In the genomic region with DNA sequence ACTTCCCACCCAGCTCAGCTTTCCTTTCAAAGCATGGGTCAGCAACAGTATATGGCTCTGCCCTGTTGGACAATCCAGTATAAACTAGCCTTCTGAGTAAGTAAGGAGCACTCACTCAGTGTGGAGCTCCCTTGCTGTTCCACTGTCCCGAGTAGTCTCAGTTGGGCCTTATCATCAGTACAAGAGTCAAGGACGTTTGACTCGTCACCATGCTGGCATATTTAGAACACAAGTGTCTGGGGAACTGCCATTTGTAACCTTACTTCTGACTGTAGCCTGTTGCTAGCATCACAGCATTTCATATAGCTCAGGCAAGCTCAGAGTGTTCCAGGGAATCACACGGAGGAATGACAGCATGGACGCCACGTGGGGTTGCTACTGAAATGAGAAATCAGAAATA, we compare ENCODE assay signal across 10 mouse cellular contexts. TPM values are rescaled to one million over a fixed set of nuclear protein-coding genes. Genes with fewer than 3 reads are reported as not detected.
DNase-seq lines count a peak whose midpoint lies in the region; ATAC-seq and TF ChIP-seq lines count a peak whose summit lies in the region.
"Had no signal": no experiment of that assay in that cellular context is flagged by ENCODE, and none has a peak within 500 bp of the region (broad histone marks: within the 10 kb centered on the region; RNA-seq: fewer than 3 reads in every experiment).

No protein-coding gene starts in this region.

- peaks cover 48% of the 10 kb centered on the region for H3K4me1 ChIP-seq in forebrain, embryonic 13.5 days
- H3K4me1 ChIP-seq in forebrain, embryonic 10.5 days, result peaks cover 39% of the 10 kb centered on the region
- 0 out of 2 replicates have a peak, but pooled peaks cover 7% of the 10 kb centered on the region for H3K4me1 ChIP-seq in stomach, embryonic 14.5 days (ENCODE audit: control insufficient read depth, insufficient read depth, low read length)
- no peaks in the 10 kb centered on the region; the same call in 1 of the 2 replicates for H3K4me1 ChIP-seq in stomach, postnatal 0 days (replicated peaks; ENCODE audit: control insufficient read depth, insufficient read depth)
- peaks cover 22% of the 10 kb centered on the region for H3K4me1 ChIP-seq in midbrain, embryonic 12.5 days

- H3K36me3 ChIP-seq in forebrain, embryonic 13.5 days (ENCODE audit: poor library complexity, severe bottlenecking), result peaks cover 27% of the 10 kb centered on the region
- peaks cover 42% of the 10 kb centered on the region for H3K36me3 ChIP-seq in forebrain, embryonic 10.5 days (replicated peaks)
- peaks cover 18% of the 10 kb centered on the region; the same call in 1 of the 2 replicates for H3K36me3 ChIP-seq in stomach, embryonic 14.5 days (ENCODE audit: control insufficient read depth, insufficient read depth, low read length)
- no peaks in the 10 kb centered on the region for H3K36me3 ChIP-seq in stomach, postnatal 0 days (ENCODE audit: control insufficient read depth, insufficient read depth, low read length)
- H3K36me3 ChIP-seq in midbrain, embryonic 12.5 days, result peaks cover 6% of the 10 kb centered on the region; the same call in 1 of the 2 replicates

- 89% methylated on average over 6 of the region's 6 CpGs for WGBS in forebrain, embryonic 13.5 days
- WGBS in forebrain, embryonic 10.5 days, result 89% methylated on average over 6 of the region's 6 CpGs
- WGBS in stomach, embryonic 14.5 days, result 87% methylated on average over 6 of the region's 6 CpGs
- WGBS in stomach, postnatal 0 days, result 87% methylated on average over 6 of the region's 6 CpGs
- WGBS in midbrain, embryonic 12.5 days, result 89% methylated on average over 6 of the region's 6 CpGs

- no peak overlapping the region for H3K27ac ChIP-seq in forebrain, embryonic 13.5 days
- H3K27ac ChIP-seq in forebrain, embryonic 10.5 days, result no peak overlapping the region
- H3K27ac ChIP-seq in stomach, embryonic 14.5 days (ENCODE audit: low read length), result no peak overlapping the region
- H3K27ac ChIP-seq in stomach, postnatal 0 days (replicated peaks), result no peak overlapping the region
- no peak overlapping the region for H3K27ac ChIP-seq in midbrain, embryonic 12.5 days (replicated peaks)

- H3K27me3 ChIP-seq in forebrain, embryonic 13.5 days, result no peaks in the 10 kb centered on the region
- peaks cover 54% of the 10 kb centered on the region for H3K27me3 ChIP-seq in forebrain, embryonic 10.5 days (ENCODE audit: poor library complexity, severe bottlenecking)
- H3K27me3 ChIP-seq in stomach, embryonic 14.5 days (ENCODE audit: control insufficient read depth, insufficient read depth, low read length), result no peaks in the 10 kb centered on the region
- no peaks in the 10 kb centered on the region for H3K27me3 ChIP-seq in stomach, postnatal 0 days (ENCODE audit: control insufficient read depth, insufficient read depth, low read length)
- peaks cover 17% of the 10 kb centered on the region for H3K27me3 ChIP-seq in midbrain, embryonic 12.5 days
- H3K27me3 ChIP-seq: Patski had no signal

- no peak overlapping the region for H3K9ac ChIP-seq in forebrain, embryonic 13.5 days
- H3K9ac ChIP-seq in stomach, embryonic 14.5 days (replicated peaks; ENCODE audit: low read depth, low read length), result no peak overlapping the region
- H3K9ac ChIP-seq in stomach, postnatal 0 days (ENCODE audit: low read length), result no peak overlapping the region
- H3K9ac ChIP-seq in midbrain, embryonic 12.5 days (replicated peaks), result no peak overlapping the region

- ATAC-seq in forebrain, embryonic 13.5 days, result no peak
- no peak for ATAC-seq in stomach, embryonic 14.5 days (ENCODE audit: insufficient number of reproducible peaks, insufficient read depth, low FRiP score, low read depth)
- ATAC-seq in stomach, postnatal 0 days (ENCODE audit: low FRiP score, low TSS enrichment), result no peak
- ATAC-seq in midbrain, embryonic 12.5 days (ENCODE audit: low FRiP score, low read depth), result no peak
- ATAC-seq: Patski had no signal

- no peak for DNase-seq in forebrain, embryonic 10.5 days (ENCODE audit: extremely low spot score, low spot score)
- DNase-seq in stomach, postnatal 0 days (ENCODE audit: low spot score), result no peak
- DNase-seq in spleen, postnatal 4 days (ENCODE audit: low spot score in 2 of 2), result no peak
- no peak for DNase-seq in layer of hippocampus, adult 9-10 months (ENCODE audit: low spot score)
- no peak for DNase-seq in cerebellum, postnatal 4 days (ENCODE audit: low spot score in 2 of 2)
- DNase-seq: cerebellum, postnatal 25 days had no signal

- no peak for TF ChIP-seq EP300 in stomach, postnatal 0 days (optimal IDR thresholded peaks at IDR 0.05)

- TF ChIP-seq CTCF in stomach, postnatal 0 days (IDR thresholded peaks at IDR 0.05; ENCODE audit: low read depth), result no peak

- peak overlapping the region; percentile 0; the same call in 1 of the 2 replicates for H3K4me3 ChIP-seq in forebrain, embryonic 13.5 days
- H3K4me3 ChIP-seq in forebrain, embryonic 10.5 days, result no peak overlapping the region
- H3K4me3 ChIP-seq in stomach, embryonic 14.5 days (ENCODE audit: low read depth, low read length), result no peak overlapping the region
- H3K4me3 ChIP-seq in stomach, postnatal 0 days (ENCODE audit: low read depth, low read length), result no peak overlapping the region
- H3K4me3 ChIP-seq in midbrain, embryonic 12.5 days, result no peak overlapping the region

- no peaks in the 10 kb centered on the region for H3K9me3 ChIP-seq in forebrain, embryonic 13.5 days (replicated peaks)
- no peaks in the 10 kb centered on the region for H3K9me3 ChIP-seq in forebrain, embryonic 10.5 days
- no peaks in the 10 kb centered on the region for H3K9me3 ChIP-seq in stomach, embryonic 14.5 days (ENCODE audit: control insufficient read depth, low read depth, low read length)
- no peaks in the 10 kb centered on the region for H3K9me3 ChIP-seq in stomach, postnatal 0 days (ENCODE audit: control insufficient read depth, low read length)
- no peaks in the 10 kb centered on the region for H3K9me3 ChIP-seq in midbrain, embryonic 12.5 days

- peak overlapping the region; percentile 31 for H3K4me2 ChIP-seq in forebrain, embryonic 13.5 days
- H3K4me2 ChIP-seq in stomach, embryonic 14.5 days (replicated peaks; ENCODE audit: low read depth, low read length), result peak overlapping the region; percentile 20
- H3K4me2 ChIP-seq in stomach, postnatal 0 days (replicated peaks; ENCODE audit: low read depth), result no peak overlapping the region
- peak overlapping the region; percentile 0; the same call in 1 of the 2 replicates for H3K4me2 ChIP-seq in midbrain, embryonic 12.5 days (replicated peaks)

RNA-seq across cellular contexts. Expression of gene Ptn, which starts 3.1 kb away (rescaled TPM):
- polyA plus RNA-seq in forebrain, embryonic 13.5 days (2015; fragmentation: Nextera tagmentation; extraction: Ambion mirVana), result 421 and 545 TPM in 2 replicates
- polyA plus RNA-seq in forebrain, embryonic 10.5 days (2016; fragmentation: Nextera tagmentation; extraction: Ambion mirVana), result 142 and 150 TPM in 2 replicates
- polyA plus RNA-seq in stomach, embryonic 14.5 days (2014; fragmentation: Nextera tagmentation; extraction: Ambion mirVana), result 432 and 471 TPM in 2 replicates
- 157 and 183 TPM in 2 replicates for polyA plus RNA-seq in stomach, postnatal 0 days (2015; fragmentation: Nextera tagmentation; extraction: Ambion mirVana)
- polyA plus RNA-seq in midbrain, embryonic 12.5 days (2016; fragmentation: Nextera tagmentation; extraction: Ambion mirVana), result 317 and 363 TPM in 2 replicates
- polyA plus RNA-seq: Patski had no signal
